Mouse (Mus musculus) left cerebral cortex, postnatal 36 days (tissue): ENCODE measurements around the gene Sv2a. TPM values are rescaled to one million over a fixed set of nuclear protein-coding genes. Genes with fewer than 3 reads are reported as not detected.
"Not testable (repeated sequence)": the region's sequence is repeated elsewhere in the genome, so short reads cannot be mapped to it uniquely, and the experiment has no call there.

Experiments
- DNase-seq, 2 experiments: peaks; one replicate each; pipeline ENCODE4 v3.0.0; 2021 to 2022; ENCODE audit warnings: low spot score in 2 of 2, mixed read lengths in 1 of 2
- intact Hi-C: fragments of 180-260 bp; cut with DNase I; formaldehyde crosslinking; loops from one replicate; pipeline ENCODE4 v1.15.1; 2025
- microRNA-seq: library from miRNA; unstranded; fragments of <30 nt; microRNA quantifications from one replicate; pipeline ENCODE4 v1.2.0, GENCODE M21; 2022
- total RNA-seq, 2 experiments: library from RNA; stranded (reverse); gene quantifications; 2 replicates each; pipeline ENCODE4 v1.2.3; 2021

Gene Sv2a
- total RNA-seq, 2 experiments from 2014 or later: 399 to 446 TPM

DNA sequence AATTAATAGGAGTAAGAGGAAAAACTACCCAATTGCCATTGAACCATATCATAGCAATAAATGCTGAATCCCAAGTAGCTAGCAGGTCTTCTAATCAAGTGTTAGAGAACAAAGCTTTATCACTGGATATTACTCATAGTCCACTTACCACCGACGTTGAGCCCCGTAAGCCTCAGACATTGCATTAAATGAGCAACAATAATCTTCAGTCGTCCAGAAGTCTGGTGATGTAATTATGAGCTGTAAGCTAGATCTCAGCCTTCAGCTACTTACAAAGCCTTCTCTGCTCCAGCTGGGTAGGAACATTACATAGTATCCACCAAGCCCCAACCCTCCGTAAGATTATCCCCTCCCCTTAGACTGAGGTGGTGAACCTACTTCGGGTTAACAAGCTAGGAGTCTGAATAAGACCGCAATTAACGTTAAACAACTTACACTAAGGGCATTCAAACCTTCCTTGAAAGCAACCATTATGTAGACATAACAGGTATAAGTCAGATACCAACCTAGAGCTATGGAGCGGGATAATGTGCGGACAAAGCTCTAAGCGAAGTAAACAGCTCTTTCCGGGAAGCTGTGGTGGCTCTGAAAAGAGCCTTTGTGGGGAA lies 57.1 kb downstream of the Sv2a start:
- intact Hi-C loops: no loop called here
- DNase-seq: no peak

DNA sequence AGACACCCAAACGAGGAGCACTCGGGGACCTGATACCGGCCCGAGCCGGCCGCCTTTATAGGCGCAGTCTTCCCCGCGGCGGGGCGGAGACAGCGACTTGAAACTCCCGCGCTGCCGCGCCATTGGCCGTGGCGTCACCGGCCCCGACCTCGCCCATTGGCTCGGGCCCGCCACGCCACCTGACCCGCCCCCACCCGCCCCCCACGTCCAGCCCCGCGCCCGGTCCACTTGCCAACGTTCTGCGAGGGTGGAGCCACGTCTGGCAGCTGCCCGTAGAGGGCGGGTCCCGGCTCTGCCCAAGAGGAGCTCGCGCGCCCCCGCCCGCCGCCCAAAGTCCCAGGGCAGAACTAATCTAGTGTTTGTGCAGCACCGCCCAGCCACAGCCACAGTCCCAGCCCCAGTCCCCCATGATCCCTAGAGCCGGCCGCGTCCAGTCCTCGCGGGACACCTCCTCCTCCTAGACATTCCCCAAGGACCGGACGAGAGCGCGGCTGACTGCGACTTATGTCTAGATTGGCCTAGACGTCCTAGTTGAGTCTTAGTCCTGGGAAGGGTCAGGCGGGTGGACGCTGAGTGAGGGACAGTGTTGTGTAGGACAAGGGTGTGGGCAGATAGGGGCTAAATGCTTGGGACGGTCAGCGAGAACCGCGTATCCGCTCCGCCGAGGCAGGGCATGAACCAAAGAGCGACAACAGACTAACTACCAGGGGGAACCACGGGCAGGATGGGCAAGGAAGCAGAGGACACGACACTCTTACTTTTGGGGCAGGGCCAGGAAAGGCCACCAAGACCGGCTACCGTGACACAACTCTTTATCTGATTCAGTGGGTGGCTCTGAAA lies 58.2 kb downstream of the Sv2a start, which contains the start of gene Hist2h3c2:
Gene Hist2h3c2, minus strand, starts transcription at position 174 of the 840 bp plus-strand sequence.
- DNase-seq: peak; percentile 45 to 66
- intact Hi-C loops: not testable (repeated sequence)

DNA sequence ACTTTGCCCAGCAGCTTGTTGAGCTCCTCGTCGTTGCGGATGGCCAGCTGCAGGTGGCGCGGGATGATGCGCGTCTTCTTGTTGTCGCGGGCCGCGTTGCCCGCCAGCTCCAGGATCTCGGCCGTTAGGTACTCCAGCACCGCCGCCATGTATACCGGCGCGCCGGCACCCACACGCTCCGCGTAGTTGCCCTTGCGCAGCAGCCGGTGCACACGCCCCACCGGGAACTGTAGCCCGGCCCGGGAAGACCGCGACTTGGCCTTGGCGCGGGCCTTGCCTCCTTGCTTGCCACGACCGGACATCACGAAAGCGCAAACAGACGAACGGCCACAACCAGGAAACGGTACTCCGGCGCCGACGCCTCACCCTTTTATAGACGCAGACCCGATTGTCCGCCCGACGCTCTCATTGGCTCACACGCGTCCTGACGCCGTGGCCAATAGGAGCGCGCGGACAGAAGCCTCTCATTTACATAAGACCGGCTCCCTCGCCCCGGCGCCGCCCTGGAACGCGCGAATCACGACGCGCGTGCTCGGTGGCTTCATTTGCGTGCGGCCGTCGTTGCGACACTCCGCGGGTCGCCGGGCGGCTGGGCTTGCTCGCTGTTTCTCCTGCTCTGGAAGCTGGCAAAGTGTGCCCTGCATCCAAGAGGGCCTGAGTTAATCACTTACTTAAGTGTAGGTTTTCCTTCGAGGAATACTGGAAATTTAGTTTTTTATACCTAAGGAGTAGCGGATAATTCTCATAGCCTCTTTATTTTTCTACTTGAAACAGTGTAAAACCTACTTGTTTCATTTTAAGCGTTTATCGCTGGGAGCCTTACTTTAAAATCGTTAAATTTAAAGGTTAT lies 59.2 kb downstream of the Sv2a start, which contains the start of gene Hist2h2aa2:
Gene Hist2h2aa2, minus strand, starts transcription at position 328 of the 850 bp plus-strand sequence.
- intact Hi-C loops: not testable (repeated sequence)
- peak; percentile 97 to 99 for DNase-seq

DNA sequence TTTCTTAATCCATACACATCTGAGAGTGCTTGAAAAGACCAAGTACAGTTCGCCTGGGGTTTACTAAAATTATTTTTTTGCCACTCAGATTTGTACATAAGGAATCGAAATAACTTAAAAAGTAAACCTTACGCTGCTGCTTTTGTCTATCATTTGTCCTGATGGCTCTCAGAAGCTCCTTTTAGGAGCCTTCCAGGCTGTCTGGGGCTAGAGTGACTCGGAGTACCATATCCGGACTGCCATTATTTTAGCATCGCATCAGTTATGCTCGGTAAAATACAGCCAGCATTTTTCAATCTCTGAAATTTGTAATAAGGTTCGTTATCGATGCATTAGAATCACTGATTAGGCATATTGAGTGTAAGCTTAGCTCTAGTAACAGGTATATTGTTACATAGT lies 59.8 kb downstream of the Sv2a start:
- DNase-seq: no peak
- intact Hi-C loops: no loop called here

DNA sequence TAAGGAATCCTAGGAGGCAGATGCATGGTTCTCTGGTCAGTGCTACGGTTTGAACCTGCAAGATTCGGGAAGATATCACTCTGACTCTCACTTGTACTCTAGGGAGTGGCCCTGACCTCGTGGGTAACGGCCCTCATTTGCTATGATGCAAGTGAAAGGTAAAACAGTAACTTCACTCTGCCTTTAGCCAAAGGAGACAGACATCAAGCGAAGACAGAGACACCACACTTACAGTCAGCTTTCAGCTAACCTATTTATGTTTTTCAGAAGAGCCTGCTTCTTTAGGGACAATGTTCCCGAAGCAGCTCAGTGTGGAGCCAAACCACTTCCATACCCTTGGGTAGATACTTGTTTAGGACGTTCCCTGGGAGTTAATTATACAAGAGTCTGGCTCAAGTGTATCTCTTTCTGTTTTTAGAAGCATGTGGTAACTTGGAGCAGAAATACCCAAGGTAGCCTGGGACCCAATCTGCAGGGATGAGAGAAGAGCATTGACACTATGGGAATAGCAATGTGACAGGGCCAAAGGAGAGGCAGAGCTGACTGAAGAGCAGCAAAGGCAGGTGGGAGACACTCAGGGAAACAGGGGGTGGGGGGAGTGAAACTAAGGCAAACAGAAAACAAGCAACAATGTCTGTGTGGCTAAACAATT lies 63.1 kb downstream of the Sv2a start:
- intact Hi-C loops: loop anchor here (2.0 kb wide), 1 partner anchor 23 kb away; the partner anchor contains the start of genes Hist2h2ac and Hist2h2be
- DNase-seq: no peak

Small RNA genes within 50 kb of the gene (microRNA-seq; reads per million reads assigned to microRNA genes)
- gene Gm44492 (not detected), gene Gm47311 (not detected)

Other genes with a start within 250 kb of the Sv2a start
- 10 to 100 TPM; 80.1 to 93.9 TPM for gene Plekho1, start 185.2 kb upstream of the Sv2a start, total RNA-seq
- gene Vps45, start 122.7 kb upstream of the Sv2a start, total RNA-seq: 10 to 100 TPM; 40.5 to 42.1 TPM
- gene Otud7b, start 76.6 kb upstream of the Sv2a start, total RNA-seq: 10 to 100 TPM; 28.8 to 32.0 TPM
- 1 to 10 TPM; 5.7 to 6.7 TPM for gene Mtmr11, start 19.1 kb upstream of the Sv2a start, total RNA-seq
- 10 to 100 TPM; 40.7 to 42.9 TPM for gene Sf3b4, start 8.8 kb upstream of the Sv2a start, total RNA-seq
- gene Bola1, start 38.6 kb downstream of the Sv2a start, total RNA-seq: 10 to 100 TPM; 13.3 to 19.4 TPM
- 10 to 100 TPM in 1 of 2 experiments, 1 to 10 TPM in 1; 10.0 to 11.1 TPM for gene Hist2h2ab, start 38.7 kb downstream of the Sv2a start, total RNA-seq
- gene Hist2h2ac, start 39.7 kb downstream of the Sv2a start, total RNA-seq: 10 to 100 TPM; 24.2 to 27.9 TPM
- gene Hist2h2be, start 40.0 kb downstream of the Sv2a start, total RNA-seq: 1 to 10 TPM; 4.8 to 5.1 TPM
- 1 to 10 TPM; 5.9 to 6.1 TPM for gene Hist2h3c2, start 58.0 kb downstream of the Sv2a start, total RNA-seq
- gene Hist2h2aa2, start 59.1 kb downstream of the Sv2a start, total RNA-seq: 100 to 1,000 TPM; 204 to 210 TPM
- 10 to 100 TPM in 1 of 2 experiments, 1 to 10 TPM in 1; 6.3 to 10.1 TPM for gene Hist2h2aa1, start 64.3 kb downstream of the Sv2a start, total RNA-seq
- gene Hist2h3c1, start 65.5 kb downstream of the Sv2a start, total RNA-seq: not detected
- 10 to 100 TPM; 27.9 to 34.6 TPM for gene Hist2h4, start 82.2 kb downstream of the Sv2a start, total RNA-seq
- 10 to 100 TPM; 60.7 to 62.3 TPM for gene Hist2h3b, start 87.5 kb downstream of the Sv2a start, total RNA-seq
- gene Hist2h2bb, start 88.6 kb downstream of the Sv2a start, total RNA-seq: 100 to 1,000 TPM; 148 to 154 TPM
- gene Fcgr1, start 112.8 kb downstream of the Sv2a start, total RNA-seq: 1 to 10 TPM; 2.1 to 2.2 TPM